In genomic region chr13:98624506-98624905, GRCm38 (mm10) we compare ENCODE assay signal across 31 mouse cellular contexts. TPM values are rescaled to one million over a fixed set of nuclear protein-coding genes. Genes with fewer than 3 reads are reported as not detected.
"Had no signal": no experiment of that assay in that cellular context is flagged by ENCODE, and none has a peak within 500 bp of the region (broad histone marks: within the 10 kb centered on the region; RNA-seq: fewer than 3 reads in every experiment).

No protein-coding gene starts in this region.

- H3K9me3 ChIP-seq: embryonic facial prominence, embryonic 10.5 days; embryonic facial prominence, embryonic 12.5 days; embryonic facial prominence, embryonic 13.5 days; embryonic facial prominence, embryonic 15.5 days; forebrain, embryonic 12.5 days; forebrain, embryonic 13.5 days; forebrain, embryonic 15.5 days had no signal

- H3K4me2 ChIP-seq: embryonic facial prominence, embryonic 12.5 days; embryonic facial prominence, embryonic 13.5 days; embryonic facial prominence, embryonic 15.5 days; forebrain, embryonic 12.5 days; forebrain, embryonic 13.5 days; forebrain, embryonic 15.5 days had no signal

- H3K36me3 ChIP-seq: embryonic facial prominence, embryonic 10.5 days; embryonic facial prominence, embryonic 12.5 days; embryonic facial prominence, embryonic 13.5 days; embryonic facial prominence, embryonic 15.5 days; forebrain, embryonic 12.5 days; forebrain, embryonic 15.5 days had no signal

- H3K4me1 ChIP-seq: forebrain, embryonic 13.5 days; forebrain, embryonic 15.5 days had no signal

- H3K4me3 ChIP-seq: embryonic facial prominence, embryonic 10.5 days; embryonic facial prominence, embryonic 12.5 days; embryonic facial prominence, embryonic 13.5 days; embryonic facial prominence, embryonic 15.5 days; erythroblast, embryonic 14.5 days; forebrain, embryonic 12.5 days; forebrain, embryonic 13.5 days; forebrain, embryonic 15.5 days; gastrocnemius, adult 2 months; heart, adult 2 months had no signal

- ATAC-seq: forebrain, embryonic 13.5 days; forebrain, embryonic 14.5 days; forebrain, embryonic 15.5 days; forebrain, embryonic 16.5 days; forebrain, postnatal 0 days had no signal

- H3K9ac ChIP-seq: embryonic facial prominence, embryonic 12.5 days; embryonic facial prominence, embryonic 13.5 days; embryonic facial prominence, embryonic 15.5 days; forebrain, embryonic 12.5 days; forebrain, embryonic 13.5 days; forebrain, embryonic 15.5 days; forebrain, postnatal 0 days had no signal

- DNase-seq: cerebellum, adult 18-20 months; cerebellum, adult 2 months; cerebellum, adult 8-10 months; cerebellum, adult 9-10 months; cerebellum, adult 9-11 months; cerebellum, postnatal 10 days; cerebellum, postnatal 14 days; cerebellum, postnatal 25 days; cerebellum, postnatal 36 days; embryo, embryonic 11 days; forebrain, postnatal 0 days; gastrocnemius, adult 2 months; gastrocnemius, postnatal 10 days; gastrocnemius, postnatal 14 days; gastrocnemius, postnatal 25 days; gastrocnemius, postnatal 36 days; heart, adult 18-20 months; heart, adult 2 months had no signal

- H3K27me3 ChIP-seq: embryonic facial prominence, embryonic 12.5 days; embryonic facial prominence, embryonic 13.5 days; embryonic facial prominence, embryonic 15.5 days; forebrain, embryonic 12.5 days; forebrain, embryonic 13.5 days; forebrain, embryonic 15.5 days had no signal

- H3K27ac ChIP-seq: embryonic facial prominence, embryonic 10.5 days; embryonic facial prominence, embryonic 12.5 days; embryonic facial prominence, embryonic 13.5 days; embryonic facial prominence, embryonic 15.5 days; forebrain, embryonic 12.5 days; forebrain, embryonic 13.5 days; forebrain, embryonic 15.5 days; gastrocnemius, adult 2 months; heart, adult 2 months had no signal

RNA-seq across cellular contexts. Expression of gene Tmem174, which starts 12.7 kb away (rescaled TPM):
- polyA plus RNA-seq: embryonic facial prominence, embryonic 10.5 days; embryonic facial prominence, embryonic 11.5 days; embryonic facial prominence, embryonic 12.5 days; embryonic facial prominence, embryonic 13.5 days; embryonic facial prominence, embryonic 14.5 days; erythroblast, embryonic 14.5 days; forebrain, embryonic 12.5 days; forebrain, embryonic 13.5 days; forebrain, embryonic 14.5 days; forebrain, embryonic 15.5 days; forebrain, embryonic 16.5 days; forebrain, postnatal 0 days; gonadal fat pad, adult 2 months; heart, adult 2 months had no signal
